Comparison of ENCODE assay signal across 1 mouse cellular context in genomic region chr1:91540271-91540826, GRCm38 (mm10).
TF ChIP-seq lines count a peak whose summit lies in the region.

Gene Asb1, plus strand, starts transcription at chr1:91540544.

TF ChIP-seq in MEL, 35 proteins besides CTCF, POLR2A, EP300 and RAD21 (continued from another document):
- TF ChIP-seq SMC3 (IDR thresholded peaks at IDR 0.05; ENCODE audit: low read depth, low read length) (no peak), TBP (IDR thresholded peaks at IDR 0.05; ENCODE audit: low read depth, low read length) (peak; percentile 77), KAT2A (conservative IDR thresholded peaks at IDR 0.05; ENCODE audit: low read depth, low read length) (no peak; the same call in 1 of the 2 replicates), ZMIZ1 (IDR thresholded peaks at IDR 0.05; ENCODE audit: low read depth, low read length) (peak; percentile 92; the same call in 1 of the 2 replicates)
